Comparison of ENCODE assay signal across 8 mouse cellular contexts in genomic region chr4:148626623-148627185, GRCm38 (mm10). TPM values are rescaled to one million over a fixed set of nuclear protein-coding genes. Genes with fewer than 3 reads are reported as not detected.
DNase-seq lines count a peak whose midpoint lies in the region; ATAC-seq and TF ChIP-seq lines count a peak whose summit lies in the region.

TSS of gene Tardbp (minus strand) at chr4:148627019.

- peak; percentile 30; the same call in 1 of the 2 replicates for TF ChIP-seq CTCF in liver, embryonic 14.5 days (IDR thresholded peaks at IDR 0.05; ENCODE audit: low read depth)
- TF ChIP-seq CTCF in stomach, postnatal 0 days (IDR thresholded peaks at IDR 0.05; ENCODE audit: low read depth) = peak; percentile 32; the same call in 1 of the 2 replicates

- peak within 1 kb of the TSS; percentile 69 for H3K4me2 ChIP-seq in heart, embryonic 15.5 days
- peak within 1 kb of the TSS; percentile 97 for H3K4me2 ChIP-seq in liver, embryonic 14.5 days (ENCODE audit: low read depth)
- H3K4me2 ChIP-seq in neural tube, embryonic 11.5 days (ENCODE audit: low read depth) = peak within 1 kb of the TSS; percentile 94
- H3K4me2 ChIP-seq in stomach, postnatal 0 days (replicated peaks; ENCODE audit: low read depth) = peak within 1 kb of the TSS; percentile 67

- peak; percentile 67 for TF ChIP-seq EP300 in liver, embryonic 14.5 days (IDR thresholded peaks at IDR 0.05; ENCODE audit: low read depth)
- peak; percentile 94 for TF ChIP-seq EP300 in stomach, postnatal 0 days (optimal IDR thresholded peaks at IDR 0.05)

- H3K36me3 ChIP-seq in forebrain, embryonic 10.5 days (replicated peaks) = peaks cover 36% of the 10 kb centered on the region
- H3K36me3 ChIP-seq in heart, embryonic 15.5 days = peaks cover 34% of the 10 kb centered on the region
- peaks cover 35% of the 10 kb centered on the region for H3K36me3 ChIP-seq in liver, embryonic 14.5 days (replicated peaks; ENCODE audit: control insufficient read depth, insufficient read depth, low read depth)
- peaks cover 24% of the 10 kb centered on the region for H3K36me3 ChIP-seq in neural tube, embryonic 11.5 days (ENCODE audit: control insufficient read depth, insufficient read depth, low read length)
- peaks cover 11% of the 10 kb centered on the region for H3K36me3 ChIP-seq in stomach, postnatal 0 days (ENCODE audit: control insufficient read depth, insufficient read depth, low read length)

- peak; percentile 92 for DNase-seq in c-Kit-negative CD71-positive TER-119-positive erythroid progenitor cells, embryonic 14.5 days (ENCODE audit: low read depth, low spot score)
- peak; percentile 93 for DNase-seq in forebrain, embryonic 10.5 days (ENCODE audit: extremely low spot score, low spot score)
- peak; percentile 98 to 99 for DNase-seq in kidney, postnatal 25 days
- DNase-seq in liver, embryonic 14.5 days (ENCODE audit: low read depth in 3 of 3, low spot score in 3 of 3) = peak; percentile 86 to 90 (median 88)
- DNase-seq in neural tube, embryonic 11.5 days (ENCODE audit: low spot score) = peak; percentile 98
- peak; percentile 96 for DNase-seq in stomach, postnatal 0 days (ENCODE audit: low spot score)

- WGBS in forebrain, embryonic 10.5 days = 0% methylated on average over 51 of the region's 51 CpGs
- under 1% methylated on average over 51 of the region's 51 CpGs for WGBS in heart, embryonic 15.5 days
- WGBS in liver, embryonic 14.5 days (ENCODE audit: insufficient replicate concordance) = under 1% methylated on average over 51 of the region's 51 CpGs
- WGBS in neural tube, embryonic 11.5 days = under 1% methylated on average over 50 of the region's 51 CpGs
- WGBS in stomach, postnatal 0 days = under 1% methylated on average over 51 of the region's 51 CpGs

- ATAC-seq in CD4-positive, CD25-positive, alpha-beta regulatory T cell, adult 4 months = peak; percentile 89
- ATAC-seq in heart, embryonic 15.5 days (replicated peaks; ENCODE audit: insufficient number of reproducible peaks, insufficient read depth, low FRiP score, low read depth) = peak; percentile 96
- peak; percentile 94 for ATAC-seq in liver, embryonic 14.5 days (ENCODE audit: insufficient read depth)
- peak; percentile 96 for ATAC-seq in neural tube, embryonic 11.5 days (ENCODE audit: insufficient read depth, low FRiP score, low TSS enrichment)
- ATAC-seq in stomach, postnatal 0 days (ENCODE audit: low FRiP score, low TSS enrichment) = peak; percentile 97

- H3K9me3 ChIP-seq in forebrain, embryonic 10.5 days = no peaks in the 10 kb centered on the region
- no peaks in the 10 kb centered on the region for H3K9me3 ChIP-seq in heart, embryonic 15.5 days (replicated peaks)
- H3K9me3 ChIP-seq in liver, embryonic 14.5 days (ENCODE audit: control insufficient read depth, low read length) = no peaks in the 10 kb centered on the region
- no peaks in the 10 kb centered on the region for H3K9me3 ChIP-seq in neural tube, embryonic 11.5 days (ENCODE audit: control insufficient read depth, low read length)
- no peaks in the 10 kb centered on the region for H3K9me3 ChIP-seq in stomach, postnatal 0 days (ENCODE audit: control insufficient read depth, low read length)

- peak within 1 kb of the TSS; percentile 100 for H3K27ac ChIP-seq in forebrain, embryonic 10.5 days
- peak within 1 kb of the TSS; percentile 95 for H3K27ac ChIP-seq in heart, embryonic 15.5 days
- peak within 1 kb of the TSS; percentile 84 for H3K27ac ChIP-seq in liver, embryonic 14.5 days
- peak within 1 kb of the TSS; percentile 94 for H3K27ac ChIP-seq in neural tube, embryonic 11.5 days (ENCODE audit: low read depth, low read length)
- peak within 1 kb of the TSS; percentile 99 for H3K27ac ChIP-seq in stomach, postnatal 0 days (replicated peaks)

- peak within 1 kb of the TSS; percentile 99 for H3K4me3 ChIP-seq in forebrain, embryonic 10.5 days
- peak within 1 kb of the TSS; percentile 88 for H3K4me3 ChIP-seq in heart, embryonic 15.5 days
- H3K4me3 ChIP-seq in liver, embryonic 14.5 days (ENCODE audit: insufficient read depth in 1 of 2, low read depth in 2 of 2, low read length in 2 of 2) = peak within 1 kb of the TSS; percentile 77 to 97
- H3K4me3 ChIP-seq in neural tube, embryonic 11.5 days (ENCODE audit: low read depth, low read length) = peak within 1 kb of the TSS; percentile 84
- peak within 1 kb of the TSS; percentile 97 for H3K4me3 ChIP-seq in stomach, postnatal 0 days (ENCODE audit: low read depth, low read length)

- H3K27me3 ChIP-seq in forebrain, embryonic 10.5 days (ENCODE audit: poor library complexity, severe bottlenecking) = no peaks in the 10 kb centered on the region
- no peaks in the 10 kb centered on the region for H3K27me3 ChIP-seq in heart, embryonic 15.5 days
- H3K27me3 ChIP-seq in liver, embryonic 14.5 days (ENCODE audit: control insufficient read depth, insufficient read depth, low read length) = no peaks in the 10 kb centered on the region
- H3K27me3 ChIP-seq in neural tube, embryonic 11.5 days (ENCODE audit: control insufficient read depth, insufficient read depth, low read length) = no peaks in the 10 kb centered on the region
- no peaks in the 10 kb centered on the region for H3K27me3 ChIP-seq in stomach, postnatal 0 days (ENCODE audit: control insufficient read depth, insufficient read depth, low read length)

- H3K9ac ChIP-seq in heart, embryonic 15.5 days = peak within 1 kb of the TSS; percentile 98
- H3K9ac ChIP-seq in liver, embryonic 14.5 days (replicated peaks) = peak within 1 kb of the TSS; percentile 100
- H3K9ac ChIP-seq in neural tube, embryonic 11.5 days (ENCODE audit: low read length) = peak within 1 kb of the TSS; percentile 100
- peak within 1 kb of the TSS; percentile 99 for H3K9ac ChIP-seq in stomach, postnatal 0 days (ENCODE audit: low read length)

- H3K4me1 ChIP-seq in forebrain, embryonic 10.5 days = peaks cover 29% of the 10 kb centered on the region
- peaks cover 32% of the 10 kb centered on the region for H3K4me1 ChIP-seq in heart, embryonic 15.5 days (replicated peaks)
- H3K4me1 ChIP-seq in liver, embryonic 14.5 days (replicated peaks; ENCODE audit: control insufficient read depth in 2 of 2, insufficient read depth in 2 of 2, low read length in 1 of 2) = peaks cover 6 to 18% of the 10 kb centered on the region in 2 experiments; a peak in 3 of 4 replicates
- peaks cover 8% of the 10 kb centered on the region; the same call in 1 of the 2 replicates for H3K4me1 ChIP-seq in neural tube, embryonic 11.5 days (ENCODE audit: control insufficient read depth, insufficient read depth, low read length)
- no peaks in the 10 kb centered on the region for H3K4me1 ChIP-seq in stomach, postnatal 0 days (replicated peaks; ENCODE audit: control insufficient read depth, insufficient read depth)

RNA-seq across cellular contexts. Expression of gene Tardbp, which starts in this region (rescaled TPM):
- 100 to 1,000 TPM; 158 to 201 TPM for polyA plus RNA-seq in CD4-positive, CD25-positive, alpha-beta regulatory T cell, adult 4 months (2017; shearing (Covaris generic))
- 495 and 519 TPM in 2 replicates for polyA plus RNA-seq in forebrain, embryonic 10.5 days (2016; fragmentation: Nextera tagmentation; extraction: Ambion mirVana)
- 153 and 176 TPM in 2 replicates for polyA plus RNA-seq in heart, embryonic 15.5 days (2015; fragmentation: Nextera tagmentation; extraction: Ambion mirVana)
- 247 and 260 TPM in 2 replicates for polyA plus RNA-seq in liver, embryonic 14.5 days (2012; rRNA removed)
- 80.3 and 83.0 TPM in 2 replicates for polyA plus RNA-seq in liver, embryonic 14.5 days (2014; fragmentation: Nextera tagmentation; extraction: Ambion mirVana)
- polyA plus RNA-seq in neural tube, embryonic 11.5 days (2014; fragmentation: Nextera tagmentation; extraction: Ambion mirVana) = 179 and 211 TPM in 2 replicates
- polyA plus RNA-seq in stomach, postnatal 0 days (2015; fragmentation: Nextera tagmentation; extraction: Ambion mirVana) = 99.8 and 106 TPM in 2 replicates

Comparison
In these comparisons a context has a peak if more than half of its experiments do, and no peak if none do; other contexts are left out.
1. Peak in every context shown above with its lines: DNase-seq, ATAC-seq, H3K4me3 ChIP-seq and H3K27ac ChIP-seq.